Mouse (Mus musculus) liver, adult 2 months (tissue): ENCODE data around the gene Csnk2b.

Experiments used
- CTCF ChIP-seq: fragments of 200-500 bp; IDR thresholded peaks from 2 replicates; pipeline ENCODE4 v1.5.1; 2011; ENCODE audit warnings: low read depth, low read length, control low read depth
- POLR2A ChIP-seq: fragments of 200-500 bp; IDR thresholded peaks from 2 replicates; pipeline ENCODE4 v1.6.1; 2011; ENCODE audit warnings: low read length, control low read depth; ENCODE audit not compliant: insufficient read depth; ENCODE audit errors: extremely low read depth

GRCm38 (mm10) chr17:35162730-35163129, 40.9 kb upstream of the Csnk2b start:
- no peak for TF ChIP-seq CTCF
- TF ChIP-seq POLR2A: no peak
